Mouse (Mus musculus) cerebellum, adult (tissue): ENCODE data around the gene Mgat4b.

Source experiments
- ATAC-seq: cut with Nextera tagmentation; 2 replicates; pipeline ENCODE4 v1.9.2; 2017; ENCODE audit warnings: mild to moderate bottlenecking, moderate library complexity, mixed read lengths; ENCODE audit not compliant: insufficient number of reproducible peaks, low FRiP score, low TSS enrichment

Gene Mgat4b

DNA sequence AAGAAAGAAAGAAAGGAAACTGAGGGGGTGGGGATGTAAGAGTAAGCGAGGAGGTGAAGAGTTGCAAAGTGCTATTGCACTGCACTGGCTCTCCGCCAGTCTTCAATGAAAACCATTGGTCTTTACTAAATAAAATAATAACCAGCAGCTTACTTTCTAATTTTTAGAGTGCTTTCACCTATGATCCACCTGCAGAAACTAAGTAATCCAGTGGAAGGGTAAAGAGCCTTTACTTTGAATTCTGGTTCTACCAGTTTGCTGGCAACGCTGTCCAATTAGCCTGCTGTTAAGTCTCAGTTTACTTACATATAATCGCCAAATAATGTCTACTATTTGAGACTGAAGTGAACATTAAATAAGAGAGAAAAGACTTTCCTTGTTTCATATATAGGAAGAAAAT is 68.3 kb downstream of the Mgat4b start:
- no peak for ATAC-seq

DNA sequence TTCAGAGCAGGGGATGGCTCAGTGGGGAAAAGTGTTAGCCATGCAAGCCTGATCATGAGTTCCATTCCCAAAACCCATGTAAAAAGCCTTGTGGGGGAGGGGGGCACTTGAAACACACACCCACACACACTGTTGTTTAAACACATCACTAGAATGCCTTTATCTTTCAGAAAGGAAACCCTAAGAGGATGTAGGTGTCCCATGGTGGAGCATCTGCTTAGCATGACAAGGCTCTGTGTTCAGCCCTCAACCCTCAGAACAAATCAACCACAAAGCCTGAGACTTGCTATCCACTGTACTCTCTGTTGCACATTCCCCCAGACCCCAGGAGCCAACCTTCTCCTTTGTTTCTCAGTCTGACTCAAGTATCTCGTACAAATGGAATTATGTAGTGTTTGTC is 69.4 kb downstream of the Mgat4b start:
- ATAC-seq, result no peak
